Mouse (Mus musculus) layer of hippocampus, adult 11-12 months (tissue): Measurements from ENCODE around the gene Stard7.
"Not testable (repeated sequence)": the region's sequence is repeated elsewhere in the genome, so short reads cannot be mapped to it uniquely, and the experiment has no call there.

Source experiments
- DNase-seq: peaks from one replicate; pipeline ENCODE4 v3.0.0; 2022; ENCODE audit warnings: low spot score

The Stard7 gene

GRCm38 (mm10) chr2:127269491-127270299 lies at the start of gene Stard7:
Gene Stard7, plus strand, starts transcription at chr2:127270218.
- DNase-seq = peak; percentile 96

- no peak for DNase-seq
Measured at GRCm38 (mm10) chr2:127225261-127225660, 44.8 kb upstream of the Stard7 start.

GRCm38 (mm10) chr2:127237897-127238610 lies 32.0 kb upstream of the Stard7 start:
- DNase-seq = no peak

GRCm38 (mm10) chr2:127240065-127240464 lies 30.0 kb upstream of the Stard7 start:
- DNase-seq = no peak

- peak; percentile 99 for DNase-seq
Measured at GRCm38 (mm10) chr2:127247592-127248333, 22.3 kb upstream of the Stard7 start, which contains the start of the genes Ciao1 and Tmem127. Gene Ciao1, minus strand, starts transcription at chr2:127247816. Gene Tmem127, plus strand, starts transcription at chr2:127247908.

GRCm38 (mm10) chr2:127248334-127249004 lies 21.5 kb upstream of the Stard7 start:
- DNase-seq = peak; percentile 43

GRCm38 (mm10) chr2:127250291-127251008 lies 19.6 kb upstream of the Stard7 start:
- no peak for DNase-seq

- DNase-seq = no peak
Measured at GRCm38 (mm10) chr2:127251457-127251856, 18.6 kb upstream of the Stard7 start.

GRCm38 (mm10) chr2:127251880-127252527 lies 18.0 kb upstream of the Stard7 start:
- no peak for DNase-seq

- no peak for DNase-seq
Measured at GRCm38 (mm10) chr2:127252787-127253186, 17.2 kb upstream of the Stard7 start.

GRCm38 (mm10) chr2:127254604-127255134 lies 15.3 kb upstream of the Stard7 start:
- no peak for DNase-seq

GRCm38 (mm10) chr2:127255294-127255693 lies 14.7 kb upstream of the Stard7 start:
- no peak for DNase-seq

- no peak for DNase-seq
Measured at GRCm38 (mm10) chr2:127259340-127259739, 10.7 kb upstream of the Stard7 start.

GRCm38 (mm10) chr2:127262480-127262879 lies 7.5 kb upstream of the Stard7 start:
- no peak for DNase-seq

GRCm38 (mm10) chr2:127267854-127268253 lies 2.2 kb upstream of the Stard7 start:
- no peak for DNase-seq

- peak; percentile 82 for DNase-seq
Measured at GRCm38 (mm10) chr2:127270300-127271041, 453 bp downstream of the Stard7 start.

GRCm38 (mm10) chr2:127271042-127271515 lies 1.1 kb downstream of the Stard7 start:
- DNase-seq = peak; percentile 37

GRCm38 (mm10) chr2:127272049-127272448 lies 2.0 kb downstream of the Stard7 start:
- not testable (repeated sequence) for DNase-seq

GRCm38 (mm10) chr2:127272806-127273205 lies 2.8 kb downstream of the Stard7 start:
- DNase-seq = no peak
